Mouse (Mus musculus) liver, postnatal 0 days (tissue): Measurements from ENCODE around the gene Aire.
"Not testable (repeated sequence)": the region's sequence is repeated elsewhere in the genome, so short reads cannot be mapped to it uniquely, and the experiment has no call there.

Source experiments
- CTCF ChIP-seq: sonication (generic); IDR thresholded peaks from 2 replicates; pipeline ENCODE4 v1.5.1; 2016; ENCODE audit warnings: antibody characterized with exemption, low read depth
- EP300 ChIP-seq: IDR thresholded peaks from 2 replicates; pipeline ENCODE4 v1.6.1; 2016; ENCODE audit warnings: antibody characterized with exemption, low read depth, mild to moderate bottlenecking

GRCm38 (mm10) chr10:78011116-78011515, 32.3 kb downstream of the Aire start:
- 0 out of 2 replicates have a peak, but pooled peaks have one; percentile 4 for TF ChIP-seq CTCF
- TF ChIP-seq EP300, result not testable (repeated sequence)
